Mouse (Mus musculus) E14TG2a.4 (cell line): ENCODE results near the gene Mlxipl.

ENCODE experiments used
- CTCF ChIP-seq: conservative IDR thresholded peaks from 2 replicates; pipeline ENCODE4 v1.5.1; 2014; ENCODE audit warnings: low read length
- NANOG ChIP-seq: IDR thresholded peaks from 2 replicates; pipeline ENCODE4 v1.6.1; 2014; ENCODE audit warnings: borderline replicate concordance, low read length, mixed read lengths
- POU5F1 ChIP-seq: IDR thresholded peaks from 2 replicates; pipeline ENCODE4 v1.6.1; 2014; ENCODE audit warnings: low read length, borderline replicate concordance

DNA sequence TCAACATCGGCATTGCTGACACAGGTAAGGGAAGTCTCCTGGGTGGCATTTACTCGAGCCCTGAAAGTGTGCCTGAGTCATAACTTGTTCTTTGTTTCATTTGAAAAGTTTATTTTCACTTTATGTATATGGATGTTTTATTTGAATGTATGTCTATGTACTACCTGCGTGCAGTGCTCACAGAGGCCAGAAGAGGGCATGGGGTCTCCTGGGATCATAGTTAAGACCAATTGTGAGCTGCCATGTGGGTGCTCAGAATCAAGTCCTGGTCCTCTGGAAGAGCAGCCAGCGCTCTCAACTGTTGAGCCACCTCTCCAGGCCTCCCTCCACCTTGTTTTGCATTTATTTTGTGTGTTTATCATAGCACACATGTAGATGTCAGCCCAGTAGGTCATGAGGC lies 66.8 kb downstream of the Mlxipl start:
- TF ChIP-seq CTCF = peak; percentile 51
- TF ChIP-seq POU5F1 = no peak
- TF ChIP-seq NANOG = no peak
